Mouse (Mus musculus) kidney, postnatal 0 days (tissue): ENCODE data around the gene Cyth3. TPM values are rescaled to one million over a fixed set of nuclear protein-coding genes. Genes with fewer than 3 reads are reported as not detected.
A peak's percentile ranks its signal among the peaks of the same experiment; 100 is the strongest.

Source experiments
- ATAC-seq: fragments of 200-750 bp; cut with Nextera tagmentation; replicated peaks from 2 replicates; pipeline ENCODE4 v1.8.0; 2017; ENCODE audit warnings: low read depth, moderate number of reproducible peaks, moderate TSS enrichment, moderate library complexity; ENCODE audit not compliant: low FRiP score
- DNase-seq: peaks from one replicate; pipeline ENCODE4 v3.0.0-alpha.2; 2016; ENCODE audit warnings: low spot score
- H3K27ac ChIP-seq: fragments of 300-500 bp; sonication (generic); 2 replicates; pipeline ENCODE4 v1.5.1; 2014; ENCODE audit warnings: mild to moderate bottlenecking
- H3K27me3 ChIP-seq: fragments of 300-500 bp; sonication (generic); 2 replicates; pipeline ENCODE4 v1.6.1; 2014; ENCODE audit warnings: low read length, mixed read lengths; ENCODE audit not compliant: insufficient read depth
- H3K36me3 ChIP-seq: fragments of 300-500 bp; sonication (generic); 2 replicates; pipeline ENCODE4 v1.6.1; 2014; ENCODE audit warnings: low read length, mixed read lengths; ENCODE audit not compliant: insufficient read depth
- H3K4me1 ChIP-seq: fragments of 300-500 bp; sonication (generic); replicated peaks from 2 replicates; pipeline ENCODE4 v1.6.1; 2014; ENCODE audit warnings: antibody characterized with exemption, low read length, mixed read lengths; ENCODE audit not compliant: insufficient read depth
- H3K4me2 ChIP-seq: fragments of 300-500 bp; sonication (generic); 2 replicates; pipeline ENCODE4 v1.6.1; 2014; ENCODE audit warnings: mild to moderate bottlenecking, low read length, moderate library complexity, mixed read lengths
- H3K4me3 ChIP-seq: fragments of 300-500 bp; sonication (generic); replicated peaks from 2 replicates; pipeline ENCODE4 v1.5.1; 2014; ENCODE audit warnings: low read depth, low read length
- H3K9ac ChIP-seq: fragments of 300-500 bp; sonication (generic); 2 replicates; pipeline ENCODE4 v1.6.1; 2014; ENCODE audit warnings: low read depth, low read length
- H3K9me3 ChIP-seq: fragments of 300-500 bp; sonication (generic); replicated peaks from 2 replicates; pipeline ENCODE4 v1.6.1; 2016; ENCODE audit warnings: low read length, inconsistent platforms, mixed read lengths
- CTCF ChIP-seq: IDR thresholded peaks from 2 replicates; pipeline ENCODE4 v1.5.1; 2016; ENCODE audit warnings: antibody characterized with exemption, low read depth, mild to moderate bottlenecking, moderate library complexity
- WGBS: fragments of 180-500 bp; shearing (Covaris S2); extraction: QIAGEN DNeasy Blood & Tissue Kit; methylation state at CpG from one replicate; pipeline ENCODE4 v1.1.7; 2014; 5-methylcytosine and 5-hydroxymethylcytosine counted together
- polyA plus RNA-seq: library from polyadenylated mRNA; unstranded; fragments of >200 nt; fragmentation: Nextera tagmentation; extraction: Ambion mirVana; gene quantifications from 2 replicates; pipeline ENCODE4 v1.2.1, GENCODE M21; 2015

Cyth3 gene
- polyA plus RNA-seq, 1 experiment from 2014 or later = 74.3 TPM

DNA sequence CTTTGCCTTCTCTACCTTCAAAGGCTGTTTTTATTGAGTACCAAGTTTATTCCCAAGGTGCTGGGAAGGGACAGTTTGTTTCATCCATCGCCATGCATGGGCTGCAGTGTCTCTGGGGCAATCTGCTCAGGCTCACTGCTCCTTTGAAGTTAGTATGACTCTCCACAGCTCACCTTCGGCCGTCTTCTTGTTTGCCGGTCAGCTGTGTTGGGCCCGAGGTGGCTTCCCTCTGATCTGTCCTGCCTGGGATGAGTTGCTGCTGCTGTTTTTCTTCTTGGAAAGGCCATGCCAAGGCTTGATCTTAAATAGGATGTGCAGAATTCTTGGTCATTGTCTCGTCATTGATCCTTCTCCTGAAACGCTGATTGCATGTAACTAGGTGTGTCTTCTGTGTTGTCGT lies 9.3 kb downstream of the Cyth3 start:
- Histone ChIP-seq H3K9me3 (no peaks in the 10 kb centered on the region), H3K36me3 (no peaks in the 10 kb centered on the region), H3K4me2 (no peak overlapping the region), H3K4me1 (peaks cover 47% of the 10 kb centered on the region), H3K9ac (no peak overlapping the region), H3K27me3 (no peaks in the 10 kb centered on the region), H3K4me3 (no peak overlapping the region), H3K27ac (peak overlapping the region; percentile 75; the same call in 1 of the 2 replicates)
- no peak for TF ChIP-seq CTCF
- DNase-seq (no peak), ATAC-seq (no peak)
- 67% methylated on average over 8 of the region's 8 CpGs for WGBS

DNA sequence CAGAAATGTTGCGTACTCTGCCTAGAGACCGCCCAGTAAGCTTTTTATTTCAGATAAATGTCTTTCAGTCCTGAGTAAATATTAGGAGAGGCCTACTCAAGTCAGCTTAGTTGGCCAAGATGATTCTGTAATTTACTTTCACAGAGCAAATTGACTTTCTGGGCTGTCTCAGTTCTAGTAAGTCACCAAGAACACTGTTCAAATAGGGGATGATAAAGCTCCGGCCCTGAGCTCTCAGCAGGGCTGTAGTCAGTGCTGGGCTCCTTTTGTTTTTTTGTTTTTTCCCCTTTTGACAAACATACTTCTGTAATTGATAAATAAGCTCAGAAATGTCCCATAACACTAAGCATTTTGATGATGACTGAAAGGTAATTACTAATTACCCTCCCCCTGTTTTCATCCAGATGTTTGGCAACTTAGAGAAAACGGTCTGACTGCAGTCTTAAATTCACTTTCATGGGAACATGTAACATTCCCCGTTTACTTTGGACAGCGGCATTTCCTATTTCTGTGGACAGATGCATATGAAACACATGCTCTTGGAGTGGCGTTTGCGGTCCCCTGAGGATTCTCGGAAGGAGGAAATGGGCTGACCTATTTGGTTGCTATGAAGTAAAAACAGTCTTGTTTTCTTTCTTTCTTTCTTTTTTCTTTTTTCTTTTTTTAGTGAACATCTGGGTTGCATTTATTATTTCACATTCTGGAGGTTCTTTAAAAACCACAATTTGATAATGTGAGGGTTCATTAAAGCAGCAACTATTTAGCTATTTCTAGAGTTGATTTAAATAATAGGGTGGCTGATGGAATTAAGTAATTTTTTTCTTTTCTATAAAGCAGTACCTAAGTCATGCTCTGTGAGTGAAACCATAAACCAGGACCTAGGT lies 10.7 kb downstream of the Cyth3 start:
- peak overlapping the region; percentile 17; the same call in 1 of the 2 replicates for H3K4me2 ChIP-seq
- no peaks in the 10 kb centered on the region for H3K9me3 ChIP-seq
- peaks cover 47% of the 10 kb centered on the region for H3K4me1 ChIP-seq
- peak overlapping the region; percentile 79 for H3K27ac ChIP-seq
- H3K4me3 ChIP-seq = no peak overlapping the region
- no peak overlapping the region for H3K9ac ChIP-seq
- H3K27me3 ChIP-seq = no peaks in the 10 kb centered on the region
- no peak for ATAC-seq
- DNase-seq = peak; percentile 96
- 42% methylated on average over 9 of the region's 9 CpGs for WGBS
- no peaks in the 10 kb centered on the region for H3K36me3 ChIP-seq
- no peak for TF ChIP-seq CTCF

DNA sequence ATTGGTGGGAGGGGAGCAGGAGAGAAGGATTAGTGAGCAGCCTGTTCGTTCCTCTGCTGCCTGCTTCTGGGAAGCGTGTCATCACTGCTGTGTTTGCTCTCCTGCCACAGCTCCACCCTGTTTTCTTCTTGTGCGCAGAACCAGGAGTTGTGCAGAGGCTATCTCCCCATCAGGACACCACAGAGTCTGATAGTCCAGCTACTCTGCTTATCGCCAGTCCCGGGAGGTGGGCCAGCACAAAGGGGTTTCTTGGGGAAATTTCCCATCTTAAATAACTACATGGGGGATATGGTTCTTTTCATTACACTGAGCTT lies 11.3 kb downstream of the Cyth3 start:
- no peaks in the 10 kb centered on the region for H3K9me3 ChIP-seq
- H3K36me3 ChIP-seq = no peaks in the 10 kb centered on the region
- H3K27ac ChIP-seq = peak overlapping the region; percentile 79
- ATAC-seq (no peak), DNase-seq (no peak)
- H3K4me2 ChIP-seq = peak overlapping the region; percentile 17; the same call in 1 of the 2 replicates
- H3K27me3 ChIP-seq = no peaks in the 10 kb centered on the region
- no peak for TF ChIP-seq CTCF
- H3K9ac ChIP-seq = no peak overlapping the region
- WGBS = 40% methylated on average over 5 of the region's 5 CpGs
- H3K4me1 ChIP-seq = peaks cover 53% of the 10 kb centered on the region
- no peak overlapping the region for H3K4me3 ChIP-seq

DNA sequence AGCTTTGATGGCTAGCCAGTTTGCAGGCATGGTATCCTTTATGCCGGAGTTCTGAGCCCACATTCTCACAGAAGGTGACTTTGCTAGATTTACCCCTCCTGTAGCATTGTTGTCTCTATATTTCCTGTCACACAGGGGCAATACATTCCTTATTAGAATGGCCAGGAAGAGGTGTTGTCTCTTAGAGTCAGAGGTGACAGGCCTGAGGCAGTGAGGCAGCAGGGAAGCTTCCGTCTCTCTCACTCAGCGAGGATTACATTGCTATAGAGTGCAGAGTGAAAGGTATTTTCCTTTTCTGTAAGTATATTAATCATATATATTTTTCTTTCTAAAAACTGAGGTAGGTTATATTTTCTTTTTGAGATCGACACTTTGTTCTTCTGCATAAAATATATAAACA lies 11.6 kb downstream of the Cyth3 start:
- Histone ChIP-seq H3K4me3 (no peak overlapping the region), H3K9me3 (no peaks in the 10 kb centered on the region), H3K27ac (peak overlapping the region; percentile 79), H3K9ac (no peak overlapping the region), H3K27me3 (no peaks in the 10 kb centered on the region), H3K4me1 (peaks cover 56% of the 10 kb centered on the region), H3K4me2 (peak overlapping the region; percentile 17; the same call in 1 of the 2 replicates), H3K36me3 (no peaks in the 10 kb centered on the region)
- 67% methylated on average over 4 of the region's 4 CpGs for WGBS
- ATAC-seq (no peak), DNase-seq (no peak)
- no peak for TF ChIP-seq CTCF

DNA sequence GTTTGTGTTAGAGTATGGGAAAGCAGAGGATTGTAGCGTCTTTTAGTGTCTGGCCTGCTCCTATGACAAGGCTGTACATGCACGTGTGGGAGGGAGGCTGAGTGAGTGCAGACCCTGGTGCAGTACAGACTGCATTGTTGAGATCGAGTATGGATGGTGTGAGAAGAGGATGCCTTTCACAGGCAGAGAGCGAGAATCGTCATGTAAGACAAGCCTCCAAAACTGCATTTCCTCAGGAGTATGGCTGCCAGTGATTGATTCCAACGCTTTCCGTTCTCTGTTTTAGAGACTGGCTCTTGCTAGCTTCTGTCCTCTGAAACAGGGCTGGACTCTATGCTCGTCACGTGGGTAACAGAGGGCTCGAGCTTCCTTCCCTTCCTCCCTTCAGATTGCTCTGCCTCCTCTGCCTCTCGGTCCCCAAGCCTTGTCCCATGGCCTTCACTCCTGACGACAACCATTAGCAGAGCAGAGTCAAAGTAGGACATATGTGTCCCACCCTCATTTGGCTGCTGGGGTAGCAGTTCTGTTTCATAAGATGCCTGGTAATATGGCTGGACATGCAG lies 12.4 kb downstream of the Cyth3 start:
- TF ChIP-seq CTCF = no peak
- DNase-seq (peak; percentile 71), ATAC-seq (0 out of 2 replicates have a peak, but pooled peaks have one; percentile 10)
- H3K36me3 ChIP-seq = no peaks in the 10 kb centered on the region
- H3K4me1 ChIP-seq = peaks cover 58% of the 10 kb centered on the region
- no peaks in the 10 kb centered on the region for H3K9me3 ChIP-seq
- H3K9ac ChIP-seq = 0 out of 2 replicates have a peak overlapping the region, but pooled peaks have one; percentile 6
- peak overlapping the region; percentile 33; the same call in 1 of the 2 replicates for H3K4me2 ChIP-seq
- 23% methylated on average over 12 of the region's 12 CpGs for WGBS
- H3K27ac ChIP-seq = peak overlapping the region; percentile 78
- H3K4me3 ChIP-seq = no peak overlapping the region
- H3K27me3 ChIP-seq = no peaks in the 10 kb centered on the region

DNA sequence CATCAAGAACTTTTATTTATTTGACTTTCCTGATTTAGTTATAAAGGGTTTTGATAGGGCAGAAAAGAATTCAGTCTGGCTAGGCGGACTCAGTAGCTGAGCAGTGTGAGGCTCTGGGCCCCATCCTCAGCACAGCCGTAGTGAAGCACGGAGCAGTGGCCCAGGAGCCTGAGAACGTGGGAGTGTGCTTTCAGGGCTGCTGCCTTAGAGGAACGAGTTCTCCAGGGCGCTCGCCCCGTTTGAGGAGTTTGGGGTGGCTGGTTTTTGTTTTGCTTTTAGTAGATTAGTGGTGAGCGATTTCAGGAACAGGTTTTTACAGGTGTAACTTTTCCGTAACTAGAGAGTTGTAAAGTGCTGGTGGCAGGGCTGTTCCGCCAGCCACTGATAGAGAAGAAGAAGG lies 13.1 kb downstream of the Cyth3 start:
- Histone ChIP-seq H3K4me1 (peaks cover 58% of the 10 kb centered on the region), H3K27ac (peak overlapping the region; percentile 78), H3K9me3 (no peaks in the 10 kb centered on the region), H3K9ac (no peak overlapping the region), H3K36me3 (no peaks in the 10 kb centered on the region), H3K27me3 (no peaks in the 10 kb centered on the region), H3K4me3 (no peak overlapping the region), H3K4me2 (peak overlapping the region; percentile 43)
- ATAC-seq = 0 out of 2 replicates have a peak, but pooled peaks have one; percentile 64
- TF ChIP-seq CTCF = no peak
- WGBS = 33% methylated on average over 11 of the region's 11 CpGs
- DNase-seq = peak; percentile 78
